Mouse (Mus musculus) neural tube, embryonic 14.5 days (tissue): ENCODE results near the gene Fam171a2. TPM values are rescaled to one million over a fixed set of nuclear protein-coding genes. Genes with fewer than 3 reads are reported as not detected.

ENCODE experiments used
- ATAC-seq: fragments of 200-750 bp; cut with Nextera tagmentation; 2 replicates; pipeline ENCODE4 v1.8.0; 2017; ENCODE audit warnings: low read depth, mild to moderate bottlenecking, moderate TSS enrichment, moderate library complexity
- H3K27ac ChIP-seq: fragments of 300-500 bp; sonication (generic); 2 replicates; pipeline ENCODE4 v1.5.1; 2014; ENCODE audit warnings: low read depth, mild to moderate bottlenecking, control low read depth, low read length, moderate library complexity, mixed read lengths
- H3K27me3 ChIP-seq: fragments of 300-500 bp; sonication (generic); 2 replicates; pipeline ENCODE4 v1.6.1; 2014; ENCODE audit warnings: low read length; ENCODE audit not compliant: control insufficient read depth, insufficient read depth
- H3K36me3 ChIP-seq: fragments of 300-500 bp; sonication (generic); 2 replicates; pipeline ENCODE4 v1.6.1; 2014; ENCODE audit warnings: low read length, mixed read lengths; ENCODE audit not compliant: control insufficient read depth, insufficient read depth
- H3K4me1 ChIP-seq: fragments of 300-500 bp; sonication (generic); 2 replicates; pipeline ENCODE4 v1.6.1; 2014; ENCODE audit warnings: low read length; ENCODE audit not compliant: control insufficient read depth, insufficient read depth
- H3K4me2 ChIP-seq: fragments of 300-500 bp; sonication (generic); 2 replicates; pipeline ENCODE4 v1.6.1; 2014; ENCODE audit warnings: mild to moderate bottlenecking, low read depth, low read length, control low read depth
- H3K4me3 ChIP-seq: fragments of 300-500 bp; sonication (generic); 2 replicates; pipeline ENCODE4 v1.5.1; 2014; ENCODE audit warnings: low read depth, low read length, control low read depth, mixed read lengths
- H3K9ac ChIP-seq: fragments of 300-500 bp; sonication (generic); replicated peaks from 2 replicates; pipeline ENCODE4 v1.6.1; 2014; ENCODE audit warnings: low read depth, mild to moderate bottlenecking, control low read depth, low read length, mixed read lengths
- H3K9me3 ChIP-seq: fragments of 300-500 bp; sonication (generic); 2 replicates; pipeline ENCODE4 v1.6.1; 2016; ENCODE audit warnings: low read length; ENCODE audit not compliant: control insufficient read depth
- WGBS: fragments of 180-500 bp; shearing (Covaris S2); extraction: QIAGEN DNeasy Blood & Tissue Kit; methylation state at CpG from one replicate; pipeline ENCODE4 v1.1.7; 2014; 5-methylcytosine and 5-hydroxymethylcytosine counted together
- polyA plus RNA-seq: library from polyadenylated mRNA; unstranded; fragments of >200 nt; fragmentation: Nextera tagmentation; extraction: Ambion mirVana; gene quantifications from 2 replicates; pipeline ENCODE4 v1.2.1, GENCODE M21; 2014

The Fam171a2 gene
- polyA plus RNA-seq, 1 experiment from 2014 or later: 38.4 TPM

- Histone ChIP-seq H3K27ac (peak overlapping the region; percentile 22; the same call in 1 of the 2 replicates), H3K4me1 (peaks cover 25% of the 10 kb centered on the region), H3K36me3 (peaks cover 6% of the 10 kb centered on the region; the same call in 1 of the 2 replicates), H3K27me3 (no peaks in the 10 kb centered on the region), H3K4me3 (peak overlapping the region; percentile 75), H3K4me2 (peak overlapping the region; percentile 90), H3K9me3 (no peaks in the 10 kb centered on the region), H3K9ac (no peak overlapping the region)
- 42% methylated on average over 15 of the region's 15 CpGs for WGBS
- ATAC-seq: no peak
These were observed 38.3 kb downstream of the Fam171a2 start for GRCm38 (mm10) chr11:102408888-102409794.

GRCm38 (mm10) chr11:102408344-102408876 is 39.1 kb downstream of the Fam171a2 start:
- under 1% methylated on average over 32 of the region's 32 CpGs for WGBS
- peak overlapping the region; percentile 90 for H3K4me2 ChIP-seq
- H3K4me1 ChIP-seq: peaks cover 25% of the 10 kb centered on the region
- no peaks in the 10 kb centered on the region for H3K9me3 ChIP-seq
- peaks cover 11% of the 10 kb centered on the region for H3K36me3 ChIP-seq
- no peak overlapping the region for H3K9ac ChIP-seq
- peak overlapping the region; percentile 74 for H3K27ac ChIP-seq
- no peaks in the 10 kb centered on the region for H3K27me3 ChIP-seq
- H3K4me3 ChIP-seq: peak overlapping the region; percentile 75
- peak; percentile 92 for ATAC-seq

- H3K27me3 ChIP-seq: no peaks in the 10 kb centered on the region
- peak within 1 kb of the TSS; percentile 88 for H3K9ac ChIP-seq
- peaks cover 25% of the 10 kb centered on the region for H3K4me1 ChIP-seq
- peak within 1 kb of the TSS; percentile 90 for H3K4me2 ChIP-seq
- H3K4me3 ChIP-seq: peak within 1 kb of the TSS; percentile 75
- H3K27ac ChIP-seq: peak within 1 kb of the TSS; percentile 83
- H3K9me3 ChIP-seq: no peaks in the 10 kb centered on the region
- H3K36me3 ChIP-seq: peaks cover 17% of the 10 kb centered on the region
- under 1% methylated on average over 19 of the region's 19 CpGs for WGBS
- ATAC-seq: no peak
These were observed 39.7 kb downstream of the Fam171a2 start, which contains the start of gene Slc25a39 for GRCm38 (mm10) chr11:102407834-102408215. TSS of gene Slc25a39 (minus strand) at chr11:102407946.

- peak overlapping the region; percentile 90 for H3K4me2 ChIP-seq
These were observed 40.3 kb downstream of the Fam171a2 start for GRCm38 (mm10) chr11:102406900-102407833.

GRCm38 (mm10) chr11:102406401-102406800 is 41.1 kb downstream of the Fam171a2 start:
- Histone ChIP-seq H3K9me3 (no peaks in the 10 kb centered on the region), H3K36me3 (peaks cover 31% of the 10 kb centered on the region), H3K4me3 (peak overlapping the region; percentile 75), H3K27ac (peak overlapping the region; percentile 83), H3K9ac (peak overlapping the region; percentile 88), H3K4me1 (peaks cover 25% of the 10 kb centered on the region), H3K4me2 (peak overlapping the region; percentile 90), H3K27me3 (no peaks in the 10 kb centered on the region)
- 10% methylated on average over 3 of the region's 3 CpGs for whole genome bisulfite sequencing
- ATAC-seq: no peak

More at GRCm38 (mm10) chr11:102406900-102407833, 40.3 kb downstream of the Fam171a2 start:
- Histone ChIP-seq H3K9ac (peak overlapping the region; percentile 88), H3K4me3 (peak overlapping the region; percentile 75), H3K27ac (peak overlapping the region; percentile 83), H3K36me3 (peaks cover 24% of the 10 kb centered on the region), H3K27me3 (no peaks in the 10 kb centered on the region), H3K4me1 (peaks cover 25% of the 10 kb centered on the region), H3K9me3 (no peaks in the 10 kb centered on the region)
- under 1% methylated on average over 84 of the region's 85 CpGs for WGBS
- peak; percentile 70 for ATAC-seq

GRCm38 (mm10) chr11:102405544-102406285 is 41.8 kb downstream of the Fam171a2 start:
- 88% methylated on average over 11 of the region's 11 CpGs for WGBS
- no peaks in the 10 kb centered on the region for H3K27me3 ChIP-seq
- H3K4me1 ChIP-seq: peaks cover 25% of the 10 kb centered on the region
- peaks cover 31% of the 10 kb centered on the region for H3K36me3 ChIP-seq
- H3K4me2 ChIP-seq: peak overlapping the region; percentile 90
- peak overlapping the region; percentile 88; the same call in 1 of the 2 replicates for H3K9ac ChIP-seq
- H3K4me3 ChIP-seq: no peak overlapping the region
- no peaks in the 10 kb centered on the region for H3K9me3 ChIP-seq
- no peak for ATAC-seq
- H3K27ac ChIP-seq: no peak overlapping the region

GRCm38 (mm10) chr11:102404161-102405010 is 43.1 kb downstream of the Fam171a2 start:
- no peak overlapping the region for H3K4me2 ChIP-seq
- no peaks in the 10 kb centered on the region for H3K9me3 ChIP-seq
- no peak for ATAC-seq
- H3K36me3 ChIP-seq: peaks cover 35% of the 10 kb centered on the region
- H3K4me3 ChIP-seq: no peak overlapping the region
- WGBS: 77% methylated on average over 18 of the region's 18 CpGs
- peaks cover 27% of the 10 kb centered on the region for H3K4me1 ChIP-seq
- H3K9ac ChIP-seq: no peak overlapping the region
- H3K27ac ChIP-seq: no peak overlapping the region
- H3K27me3 ChIP-seq: no peaks in the 10 kb centered on the region
